Mouse (Mus musculus) hindbrain, embryonic 16.5 days (tissue): ENCODE data around the gene Rcn1. TPM values are rescaled to one million over a fixed set of nuclear protein-coding genes. Genes with fewer than 3 reads are reported as not detected.

Experiments used
- ATAC-seq: fragments of 200-750 bp; cut with Nextera tagmentation; 2 replicates; pipeline ENCODE4 v1.8.0; 2017; ENCODE audit warnings: moderate TSS enrichment, moderate library complexity
- H3K27ac ChIP-seq: fragments of 300-500 bp; sonication (generic); 2 replicates; pipeline ENCODE4 v1.5.1; 2014; ENCODE audit warnings: low read depth, mild to moderate bottlenecking, control low read depth, low read length, moderate library complexity
- H3K27me3 ChIP-seq: fragments of 300-500 bp; sonication (generic); replicated peaks from 2 replicates; pipeline ENCODE4 v1.6.1; 2014; ENCODE audit warnings: low read length; ENCODE audit not compliant: control insufficient read depth, insufficient read depth
- H3K36me3 ChIP-seq: fragments of 300-500 bp; sonication (generic); 2 replicates; pipeline ENCODE4 v1.6.1; 2014; ENCODE audit warnings: mild to moderate bottlenecking, low read length, moderate library complexity, mixed read lengths; ENCODE audit not compliant: control insufficient read depth, insufficient read depth
- H3K4me1 ChIP-seq: fragments of 300-500 bp; sonication (generic); 2 replicates; pipeline ENCODE4 v1.6.1; 2014; ENCODE audit warnings: low read depth, low read length; ENCODE audit not compliant: control insufficient read depth, insufficient read depth
- H3K4me2 ChIP-seq: fragments of 300-500 bp; sonication (generic); 2 replicates; pipeline ENCODE4 v1.6.1; 2014; ENCODE audit warnings: mild to moderate bottlenecking, low read length, control low read depth, moderate library complexity
- H3K4me3 ChIP-seq: fragments of 300-500 bp; sonication (generic); 2 replicates; pipeline ENCODE4 v1.5.1; 2014; ENCODE audit warnings: mild to moderate bottlenecking, low read length, control low read depth, moderate library complexity
- H3K9ac ChIP-seq: fragments of 300-500 bp; sonication (generic); 2 replicates; pipeline ENCODE4 v1.6.1; 2014; ENCODE audit warnings: low read depth, mild to moderate bottlenecking, control low read depth, low read length, moderate library complexity
- H3K9me3 ChIP-seq: fragments of 300-500 bp; sonication (generic); 2 replicates; pipeline ENCODE4 v1.6.1; 2014; ENCODE audit warnings: mild to moderate bottlenecking, low read length, moderate library complexity; ENCODE audit not compliant: control insufficient read depth
- WGBS: fragments of 180-500 bp; shearing (Covaris S2); extraction: QIAGEN DNeasy Blood & Tissue Kit; methylation state at CpG from one replicate; pipeline ENCODE4 v1.1.7; 2014; 5-methylcytosine and 5-hydroxymethylcytosine counted together
- polyA plus RNA-seq: library from polyadenylated mRNA; unstranded; fragments of >200 nt; fragmentation: Nextera tagmentation; extraction: Ambion mirVana; gene quantifications from 2 replicates; pipeline ENCODE4 v1.2.1, GENCODE M21; 2015

Rcn1 gene
- polyA plus RNA-seq, 1 experiment from 2014 or later = 76.2 TPM

DNA sequence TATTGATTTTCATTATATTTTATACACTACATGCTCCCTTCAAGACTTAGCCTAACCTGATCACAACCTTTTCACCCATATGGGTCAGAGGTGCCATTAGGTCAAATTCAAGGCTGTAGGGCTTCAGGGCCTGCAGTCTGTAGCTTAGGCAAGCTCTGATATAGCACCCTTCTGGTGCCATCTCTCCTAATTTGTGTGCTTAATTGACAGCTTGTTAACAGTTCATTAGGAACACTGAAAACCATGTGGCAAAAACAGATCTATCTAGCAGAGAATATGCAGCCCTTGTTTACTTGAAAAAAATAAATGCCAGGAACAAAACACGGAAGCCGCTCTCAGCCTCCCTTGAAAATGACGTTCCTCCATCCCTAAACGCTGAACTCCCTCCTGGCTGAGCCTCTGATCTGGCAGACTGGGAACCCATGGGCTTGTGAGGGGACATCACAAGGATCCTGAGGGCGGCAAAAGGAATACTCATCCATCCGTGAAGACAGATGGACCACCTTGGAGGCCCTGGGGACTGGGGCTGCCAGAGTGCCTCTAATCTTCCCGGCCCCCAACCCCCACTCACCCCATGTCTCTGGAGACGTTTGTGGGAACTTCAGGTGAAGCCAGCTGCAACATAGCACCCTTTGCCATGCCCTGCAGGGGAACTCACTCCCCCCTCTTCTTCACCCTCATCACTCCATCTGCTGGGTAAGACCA lies 61.8 kb downstream of the Rcn1 start:
- Histone ChIP-seq H3K36me3 (no peaks in the 10 kb centered on the region), H3K9me3 (no peaks in the 10 kb centered on the region), H3K4me1 (no peaks in the 10 kb centered on the region), H3K4me3 (no peak overlapping the region), H3K27me3 (no peaks in the 10 kb centered on the region), H3K4me2 (no peak overlapping the region), H3K27ac (no peak overlapping the region), H3K9ac (no peak overlapping the region)
- no peak for ATAC-seq
- 20% methylated on average over 8 of the region's 8 CpGs for WGBS

DNA sequence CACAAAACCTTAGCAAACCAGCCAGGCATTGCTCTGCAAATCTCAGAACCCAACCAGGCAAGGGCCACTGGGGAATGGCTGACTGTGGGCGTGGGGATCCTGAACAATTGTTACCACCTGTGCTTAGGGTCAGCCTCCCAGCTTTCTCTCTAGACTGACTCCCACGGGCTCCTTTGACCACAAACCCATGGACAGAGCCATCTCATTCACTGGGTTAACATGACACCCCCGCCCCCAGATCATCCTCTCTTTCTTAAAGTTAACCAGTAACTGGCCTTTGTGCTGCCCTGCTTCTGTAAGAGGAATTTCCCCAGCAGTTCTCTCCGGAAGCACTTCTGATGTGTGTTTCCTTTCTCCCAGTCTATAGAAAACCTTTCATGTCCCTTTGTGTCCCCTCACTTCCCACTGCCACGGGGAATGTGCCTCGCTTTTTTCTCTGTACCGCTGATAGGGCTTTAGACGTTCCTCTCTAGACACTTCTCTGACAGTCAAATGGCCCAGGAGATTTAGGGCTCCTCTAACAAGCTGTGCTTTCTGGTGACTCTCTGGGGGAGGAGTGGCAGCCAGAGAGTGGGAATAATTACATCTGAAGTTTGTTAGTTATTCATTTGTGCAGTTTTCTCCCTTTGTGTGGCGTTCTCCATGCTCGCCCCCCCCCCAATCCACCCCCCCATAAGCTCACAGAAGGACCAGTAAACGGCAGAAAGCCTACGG lies 62.6 kb downstream of the Rcn1 start:
- 16% methylated on average over 12 of the region's 12 CpGs for WGBS
- H3K27ac ChIP-seq = no peak overlapping the region
- H3K9me3 ChIP-seq = no peaks in the 10 kb centered on the region
- H3K4me2 ChIP-seq = no peak overlapping the region
- ATAC-seq = no peak
- no peak overlapping the region for H3K4me3 ChIP-seq
- no peak overlapping the region for H3K9ac ChIP-seq
- H3K4me1 ChIP-seq = no peaks in the 10 kb centered on the region
- H3K36me3 ChIP-seq = no peaks in the 10 kb centered on the region
- no peaks in the 10 kb centered on the region for H3K27me3 ChIP-seq

Other genes with a start within 250 kb of the Rcn1 start
- 0.10 and 0.15 TPM in 2 replicates for gene Them7, start 175.0 kb downstream of the Rcn1 start, polyA plus RNA-seq